Mouse (Mus musculus) myocyte (in vitro differentiated cells): Measurements from ENCODE around the gene Ptcd2.

Experiments used
- CEBPB ChIP-seq: IDR thresholded peaks from 2 replicates; pipeline ENCODE4 v1.6.1; 2011; ENCODE audit warnings: mild to moderate bottlenecking, moderate library complexity; ENCODE audit not compliant: poor library complexity, insufficient read depth, severe bottlenecking
- E2F4 ChIP-seq: IDR thresholded peaks from one replicate; pipeline ENCODE4 v1.6.1; 2011; ENCODE audit warnings: mild to moderate bottlenecking, control low read depth, moderate library complexity; ENCODE audit not compliant: insufficient read depth
- MAX ChIP-seq: IDR thresholded peaks from one replicate; pipeline ENCODE4 v1.6.1; 2011; ENCODE audit warnings: low read depth, mild to moderate bottlenecking, control low read depth
- MYOD1 ChIP-seq, 3 experiments: IDR thresholded peaks; one replicate each; pipeline ENCODE4 v1.6.1; 2011; ENCODE audit warnings: control low read depth in 2 of 3, low read depth in 2 of 3, mild to moderate bottlenecking in 2 of 3, moderate library complexity in 1 of 3; ENCODE audit not compliant: insufficient read length in 2 of 3, control insufficient read depth in 1 of 3
- MYOG ChIP-seq, 3 experiments: IDR thresholded peaks; one replicate each; pipeline ENCODE4 v1.6.1; 2011; ENCODE audit warnings: control low read depth in 2 of 3, low read depth in 2 of 3, mild to moderate bottlenecking in 2 of 3; ENCODE audit not compliant: insufficient read length in 2 of 3, control insufficient read depth in 1 of 3, insufficient read depth in 1 of 3
- POLR2A ChIP-seq: IDR thresholded peaks from one replicate; pipeline ENCODE4 v1.6.1; 2011; ENCODE audit warnings: low read depth, mild to moderate bottlenecking, control low read depth, moderate library complexity; ENCODE audit not compliant: insufficient read length
- POLR2AphosphoS2 ChIP-seq: IDR thresholded peaks from one replicate; pipeline ENCODE4 v1.6.1; 2011; ENCODE audit warnings: low read depth, control low read depth; ENCODE audit not compliant: insufficient read length
- REST ChIP-seq: IDR thresholded peaks from one replicate; pipeline ENCODE4 v1.6.1; 2011; ENCODE audit warnings: mild to moderate bottlenecking, control low read depth, moderate library complexity; ENCODE audit not compliant: insufficient read depth, insufficient read length
- TCF12 ChIP-seq: IDR thresholded peaks from one replicate; pipeline ENCODE4 v1.6.1; 2011; ENCODE audit warnings: mild to moderate bottlenecking, control low read depth; ENCODE audit not compliant: poor library complexity, insufficient read depth, severe bottlenecking
- TCF3 ChIP-seq: IDR thresholded peaks from one replicate; pipeline ENCODE4 v1.6.1; 2011; ENCODE audit warnings: low read depth, control low read depth; ENCODE audit not compliant: insufficient read length
- USF1 ChIP-seq: IDR thresholded peaks from one replicate; pipeline ENCODE4 v1.6.1; 2011; ENCODE audit warnings: low read depth, mild to moderate bottlenecking, control low read depth, moderate library complexity

GRCm38 (mm10) chr13:99386341-99386740 lies 41.8 kb upstream of the Ptcd2 start:
- TF ChIP-seq POLR2A (no peak), E2F4 (no peak), POLR2AphosphoS2 (no peak), USF1 (no peak), TCF3 (no peak), REST (no peak), CEBPB (no peak), MYOG (IDR thresholded peaks at IDR 0.05; ENCODE audit: control insufficient read depth in 1 of 3, insufficient read depth in 1 of 3, insufficient read length in 2 of 3, low read depth in 2 of 3) (no peak), MYOD1 (IDR thresholded peaks at IDR 0.05; ENCODE audit: control insufficient read depth in 1 of 3, insufficient read length in 2 of 3, low read depth in 2 of 3) (no peak), MAX (no peak), TCF12 (no peak)
